Mouse (Mus musculus) ES-Bruce4 (cell line): ENCODE data around the gene Rnf169.

Experiments used
- CTCF ChIP-seq: IDR thresholded peaks from one replicate; pipeline ENCODE4 v1.8.1; 2011; ENCODE audit warnings: low read depth, low read length
- POLR2A ChIP-seq: IDR thresholded peaks from one replicate; pipeline ENCODE4 v1.8.1; 2011; ENCODE audit warnings: low read length; ENCODE audit not compliant: insufficient read depth

- no peak for TF ChIP-seq POLR2A
- TF ChIP-seq CTCF, result no peak
These were observed 14.1 kb downstream of the Rnf169 start for GRCm38 (mm10) chr7:99966011-99966721.
